Mouse (Mus musculus) R1 (cell line): Measurements from ENCODE around the gene Mrps9.
A peak's percentile ranks its signal among the peaks of the same experiment; 100 is the strongest.
"Not testable (repeated sequence)": the region's sequence is repeated elsewhere in the genome, so short reads cannot be mapped to it uniquely, and the experiment has no call there.

Experiments
- DNase-seq: peaks from one replicate; pipeline ENCODE4 v3.0.0-alpha.2; 2018; ENCODE audit warnings: low read depth, low spot score

The Mrps9 gene

DNA sequence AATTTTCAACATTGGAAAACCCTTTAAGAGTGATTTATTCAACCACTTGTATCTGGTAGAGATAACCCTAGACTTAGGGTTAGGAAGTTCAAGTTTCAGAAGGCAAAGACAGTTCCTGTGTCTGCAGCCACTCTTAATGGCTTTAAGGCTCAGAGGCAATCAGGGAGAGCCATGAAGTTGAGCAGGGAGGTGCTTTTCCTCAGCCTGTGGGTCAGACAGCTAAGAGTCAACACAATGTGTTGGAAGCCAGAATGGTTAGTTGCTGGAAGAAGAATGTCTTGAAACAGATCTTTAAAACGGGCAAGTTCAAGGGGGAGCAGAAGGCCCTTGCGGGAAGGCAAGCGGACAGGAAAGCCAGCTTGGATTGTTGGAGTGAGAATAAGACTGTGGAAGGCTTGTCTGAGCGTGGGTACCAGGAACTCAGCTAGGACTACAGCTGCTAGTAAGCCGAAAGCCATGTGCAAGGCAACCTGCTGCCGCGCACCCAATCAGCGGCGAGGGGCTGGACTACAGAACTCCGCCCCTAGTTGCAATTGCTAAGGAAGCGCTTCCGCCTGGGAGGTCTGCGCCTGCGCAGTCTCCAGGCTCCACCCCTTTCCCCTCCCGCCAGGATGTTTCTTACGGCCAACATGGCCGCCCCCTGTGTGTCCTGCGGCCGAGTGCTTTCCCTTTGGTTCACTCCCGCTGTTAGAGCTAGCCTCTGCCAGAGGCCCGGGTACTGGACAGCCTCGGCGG is at the start of gene Mrps9:
Mrps9 (plus strand) TSS at position 571 of the 735 bp plus-strand sequence.
- DNase-seq = peak; percentile 96

DNA sequence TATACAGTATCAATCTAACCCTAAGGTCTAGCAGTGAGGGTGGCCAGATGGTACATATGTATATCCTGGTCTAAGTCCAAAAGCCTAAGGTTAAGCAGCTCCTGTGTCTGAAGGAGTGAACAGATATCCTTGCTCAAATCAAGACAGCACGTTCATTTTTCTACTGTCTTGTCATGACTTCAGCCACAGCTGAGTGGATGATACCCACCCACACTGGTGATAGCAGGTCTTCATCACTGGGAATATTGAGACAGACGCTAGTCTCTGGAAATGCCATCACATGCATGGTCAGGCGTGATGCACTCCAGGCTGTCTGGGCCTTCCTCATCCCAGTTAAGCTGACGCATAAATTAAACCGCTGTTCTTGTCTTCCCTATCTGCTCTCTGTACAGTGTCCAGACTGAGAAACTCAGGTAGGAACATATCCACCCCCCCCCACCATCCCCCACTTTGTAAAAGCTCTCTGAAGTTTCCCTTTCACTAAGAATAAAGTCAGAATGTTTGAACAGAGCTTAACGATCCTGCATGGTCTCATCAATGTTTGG is 37.7 kb upstream of the Mrps9 start:
- no peak for DNase-seq

DNA sequence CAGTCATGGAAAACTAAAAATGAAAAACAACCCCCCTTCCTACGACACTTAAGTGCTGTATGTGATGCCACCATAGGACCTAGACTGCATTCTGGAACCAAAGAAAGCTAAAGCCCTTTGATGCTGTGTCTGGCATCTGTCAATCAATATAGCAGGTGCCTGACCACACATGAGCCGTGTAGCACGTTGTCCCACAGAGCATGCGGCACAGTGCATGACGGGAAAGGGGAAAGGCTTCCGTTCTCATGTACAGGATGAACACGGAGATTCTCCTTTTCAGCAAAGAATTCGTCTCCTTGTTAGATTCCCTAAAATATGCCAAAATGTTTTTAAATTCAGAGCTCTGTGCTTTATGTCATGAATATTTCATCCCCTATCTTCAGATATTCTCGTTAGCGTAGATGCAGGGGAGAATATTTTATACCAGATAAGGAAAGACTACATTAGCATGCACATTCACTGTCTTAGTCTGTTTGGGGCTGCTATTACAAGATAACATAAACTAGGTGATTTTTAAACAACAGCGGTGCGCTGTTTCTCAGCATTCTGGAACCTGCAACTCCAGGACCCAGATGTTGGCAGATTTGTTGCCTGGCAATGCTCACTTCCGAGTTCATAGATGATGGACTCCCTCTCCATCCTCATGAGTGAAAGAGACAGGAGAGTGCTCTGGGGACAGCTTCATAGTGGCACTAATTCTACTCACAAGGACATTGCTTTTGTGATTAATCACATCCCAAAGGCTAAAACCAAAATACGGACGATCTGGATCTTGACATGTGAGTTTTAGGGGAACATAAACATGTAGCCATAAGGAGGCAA is 36.0 kb upstream of the Mrps9 start:
- DNase-seq = no peak

DNA sequence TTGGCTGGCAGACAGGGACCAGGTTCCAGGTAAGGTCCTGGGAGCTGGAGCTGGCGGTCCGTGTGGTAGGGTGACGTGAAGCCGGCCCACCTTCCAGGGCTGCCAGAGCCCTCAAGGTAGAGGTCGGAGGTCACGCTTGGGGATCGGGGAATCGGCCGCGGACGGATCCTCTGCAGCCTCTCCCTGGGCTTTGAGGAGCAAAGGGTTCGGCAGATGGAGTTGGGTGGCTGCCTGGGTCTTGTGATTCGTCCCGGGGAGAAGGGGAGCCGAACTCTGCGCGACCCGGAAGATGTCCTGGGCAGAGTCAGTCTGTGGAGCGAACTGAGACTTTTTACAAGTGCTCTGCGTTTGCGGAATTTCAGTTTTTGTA is 350 bp downstream of the Mrps9 start:
- DNase-seq = no peak

DNA sequence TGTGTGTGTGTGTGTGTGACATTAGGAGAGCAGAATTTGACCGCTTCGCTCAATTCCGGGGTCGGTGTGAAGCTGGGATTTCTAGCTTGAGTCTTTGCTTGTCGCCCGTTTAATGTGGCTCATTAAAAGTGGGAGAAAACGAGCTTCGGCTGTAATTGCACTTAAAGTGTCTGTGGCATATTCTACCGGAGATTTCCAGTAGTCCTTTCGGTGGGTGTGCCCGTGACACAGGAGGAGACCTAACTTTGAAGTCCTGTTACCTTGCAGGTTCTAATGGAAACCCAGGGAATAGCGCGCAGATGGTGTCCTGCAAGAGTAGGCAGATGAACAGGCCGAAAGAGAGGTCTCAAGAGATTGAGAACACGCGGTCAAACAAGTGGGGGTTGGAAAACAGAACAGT is 777 bp downstream of the Mrps9 start:
- peak; percentile 19 for DNase-seq

DNA sequence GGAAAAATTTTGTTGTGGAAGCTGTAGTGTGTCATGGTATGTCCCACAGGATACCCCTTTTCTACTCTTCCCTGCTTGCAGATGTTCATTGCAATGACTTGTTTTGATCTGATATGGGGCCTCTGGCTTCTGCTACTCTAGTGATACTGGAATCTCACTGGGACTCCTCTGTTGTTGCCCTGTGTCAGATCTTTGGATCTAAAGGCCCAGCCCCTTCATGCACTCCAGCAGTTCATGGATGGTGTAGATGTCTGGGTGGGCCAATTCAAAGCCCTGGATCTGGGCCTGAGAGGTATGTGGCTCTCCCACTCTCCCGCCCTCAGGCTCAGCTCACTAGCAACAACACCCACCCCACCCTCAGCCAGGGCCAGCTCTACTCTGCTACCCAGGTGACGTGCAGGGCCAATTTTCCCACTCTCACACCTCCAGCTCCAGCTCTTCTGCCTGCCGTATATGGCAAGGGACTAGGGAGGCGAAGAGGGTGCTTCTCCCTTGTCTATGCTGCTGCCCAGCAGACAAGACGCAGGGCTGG is 13.8 kb downstream of the Mrps9 start:
- DNase-seq = no peak

DNA sequence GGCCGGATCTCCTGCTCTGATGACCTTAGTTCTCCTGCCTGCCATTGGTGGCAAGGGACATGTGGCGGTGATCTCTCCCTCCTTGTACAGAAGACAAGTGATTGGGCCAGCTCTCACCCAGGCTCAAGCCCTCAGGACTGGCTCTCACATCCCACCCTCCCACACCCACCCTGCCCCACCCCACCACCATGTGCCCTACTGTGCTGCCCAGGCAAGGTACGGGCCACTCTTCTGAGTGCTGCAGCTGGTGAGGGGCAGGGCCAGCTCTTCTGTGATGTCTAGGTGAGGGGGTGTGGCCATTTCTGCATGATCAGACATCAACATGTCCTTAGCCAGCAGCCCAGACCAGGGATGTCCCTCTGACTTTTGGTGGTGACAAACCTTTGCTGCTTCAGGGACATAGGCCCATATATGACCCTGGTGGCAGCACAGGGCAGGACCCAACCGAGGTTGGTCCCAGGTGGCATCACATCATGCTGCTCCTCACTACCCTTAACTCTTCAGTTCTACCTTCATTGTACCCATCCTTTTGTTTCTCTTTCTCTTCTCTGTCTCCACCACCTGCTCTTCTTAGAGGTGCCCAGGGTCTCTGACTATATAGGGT is 14.4 kb downstream of the Mrps9 start:
- no peak for DNase-seq

DNA sequence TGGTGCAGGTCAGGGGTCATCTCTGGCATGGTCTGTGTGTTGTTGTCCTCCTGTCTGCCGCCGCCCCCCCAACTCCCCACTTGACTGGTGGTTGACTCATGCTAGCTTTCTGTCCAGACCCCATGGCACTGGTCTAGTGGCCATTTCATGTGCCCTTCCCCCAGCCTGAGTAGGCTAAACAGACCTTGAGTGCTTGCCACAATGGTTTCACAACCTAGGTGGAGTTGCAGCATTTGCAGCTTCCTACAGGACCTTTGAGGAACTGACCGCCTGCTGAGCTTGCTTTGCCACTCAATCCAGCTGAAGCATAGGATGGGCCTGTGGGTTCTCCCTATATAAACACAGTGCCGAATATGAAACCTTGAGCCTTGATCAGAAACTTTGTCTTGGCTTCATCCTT is 15.0 kb downstream of the Mrps9 start:
- DNase-seq = no peak

DNA sequence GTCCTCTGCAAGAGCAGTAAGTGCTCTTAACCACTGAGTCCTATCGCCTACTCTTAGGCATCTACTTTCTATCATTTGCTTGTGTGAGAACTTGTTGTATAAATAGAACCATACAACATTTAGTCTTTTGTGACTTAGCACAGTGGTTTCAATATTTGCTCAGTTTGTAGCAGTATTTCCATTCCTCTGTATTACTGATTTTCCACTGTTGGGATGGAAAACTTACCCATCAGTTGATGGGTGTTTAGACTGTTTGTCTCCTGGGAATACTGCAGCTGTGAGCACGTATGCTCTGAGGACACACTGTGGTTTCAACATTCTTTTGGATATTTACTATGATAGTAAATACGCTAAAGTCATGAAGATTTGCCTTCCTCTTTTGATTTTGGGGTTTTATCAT is 16.2 kb downstream of the Mrps9 start:
- DNase-seq = no peak

DNA sequence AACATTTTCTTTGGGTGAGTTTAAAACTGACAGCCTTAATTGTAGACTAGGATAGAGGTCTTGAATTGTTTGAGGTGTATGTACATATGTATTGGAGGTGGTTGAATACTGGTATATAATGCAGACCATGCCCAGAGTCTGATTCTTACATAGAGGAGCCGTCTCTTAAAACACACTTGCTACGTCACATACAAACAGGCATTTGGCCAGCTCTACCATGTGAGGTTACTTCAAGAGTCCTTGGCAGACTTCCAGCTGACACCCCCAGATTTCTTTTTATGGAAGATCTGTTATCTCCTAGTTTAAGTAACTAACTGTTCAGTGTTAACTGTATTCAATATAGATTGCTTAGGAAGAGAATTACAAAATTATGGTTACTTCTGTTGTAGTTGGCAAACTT is 23.1 kb downstream of the Mrps9 start:
- DNase-seq = no peak

DNA sequence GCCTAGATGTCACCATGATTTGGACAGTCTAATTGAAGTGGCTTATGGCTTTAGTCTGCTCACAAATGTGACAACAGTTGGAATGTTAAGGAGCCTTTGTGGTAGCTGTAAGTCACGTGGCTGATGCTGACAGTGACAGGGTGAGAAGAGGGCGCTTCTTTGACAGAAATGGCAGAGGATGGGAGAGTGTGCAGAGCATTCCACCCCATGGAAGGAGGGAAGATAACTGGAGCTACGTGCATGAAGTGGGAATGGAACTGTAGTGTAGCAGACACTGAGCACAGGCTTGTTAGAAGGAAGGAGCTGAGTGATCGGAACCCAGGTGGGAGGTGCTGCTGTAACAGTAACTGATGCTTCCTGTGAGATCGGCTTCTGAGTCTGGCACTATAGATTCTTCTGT is 24.2 kb downstream of the Mrps9 start:
- DNase-seq = no peak

DNA sequence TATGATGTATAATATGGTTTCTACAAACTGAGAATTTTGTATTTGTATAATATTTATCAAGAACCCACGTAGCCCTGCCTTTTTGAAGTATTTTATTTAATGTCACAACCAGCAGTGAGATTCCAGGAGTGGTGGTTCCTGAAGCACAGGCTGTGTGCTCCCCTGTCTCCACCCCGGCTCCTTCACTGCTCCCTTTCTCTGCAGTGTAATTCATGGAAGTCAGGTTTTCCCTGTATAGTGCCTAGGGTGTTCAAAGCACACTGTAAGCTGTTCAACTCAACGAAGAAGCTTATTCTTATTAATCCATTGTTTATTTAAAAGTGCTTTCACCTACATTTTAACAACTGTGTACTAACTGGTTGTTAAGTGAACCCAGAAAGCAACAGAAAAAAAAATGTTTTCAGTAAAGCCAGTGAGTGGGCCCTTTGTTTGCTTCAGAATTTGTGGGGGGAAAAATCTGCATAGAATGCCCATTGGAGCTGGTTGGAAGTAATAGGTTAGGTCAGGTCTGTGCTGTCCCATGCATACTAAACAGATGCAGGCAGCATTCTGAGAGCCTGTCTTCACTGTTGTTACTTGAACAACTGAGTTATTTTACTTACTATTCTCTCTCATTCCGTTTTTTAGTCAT is 25.5 kb downstream of the Mrps9 start:
- DNase-seq = no peak

DNA sequence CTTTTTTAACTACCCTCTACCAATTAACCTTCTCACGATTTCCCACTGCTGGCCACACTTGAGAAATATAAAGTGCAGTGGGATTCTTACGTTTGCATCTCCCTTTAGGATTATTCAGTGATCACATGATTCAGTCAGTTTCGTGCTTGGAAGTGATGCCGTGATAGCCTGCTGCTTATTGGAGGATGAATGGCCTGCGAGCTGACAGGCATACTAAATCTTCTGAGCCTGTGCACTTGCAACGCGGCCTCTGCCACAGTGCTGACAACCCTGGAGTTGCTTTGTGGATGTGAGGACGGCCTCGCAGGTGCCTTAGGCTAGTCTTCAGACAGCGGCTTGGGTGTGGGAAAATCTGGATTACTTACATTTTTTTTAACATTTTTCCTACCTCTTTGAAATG is 26.2 kb downstream of the Mrps9 start:
- DNase-seq = no peak

DNA sequence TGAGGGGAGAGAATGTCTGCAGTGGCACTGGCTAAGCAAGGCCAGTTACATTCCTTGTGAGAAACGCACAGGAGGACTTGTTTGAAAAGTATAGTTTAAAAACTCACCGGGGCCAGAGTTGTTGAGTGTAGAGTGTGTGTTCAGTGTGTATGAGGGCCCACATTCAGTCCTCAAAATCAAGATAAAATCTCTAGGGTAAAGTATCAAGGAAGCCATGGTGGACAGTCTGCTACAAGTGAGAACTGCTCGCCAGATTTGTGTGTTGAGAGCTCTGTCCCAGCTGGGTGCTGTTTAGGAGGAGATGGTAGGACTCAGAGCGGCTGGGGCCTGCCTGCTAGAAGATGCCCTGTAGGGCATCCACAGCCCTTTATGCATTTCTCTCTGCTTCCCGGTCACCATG is 27.8 kb downstream of the Mrps9 start:
- no peak for DNase-seq

DNA sequence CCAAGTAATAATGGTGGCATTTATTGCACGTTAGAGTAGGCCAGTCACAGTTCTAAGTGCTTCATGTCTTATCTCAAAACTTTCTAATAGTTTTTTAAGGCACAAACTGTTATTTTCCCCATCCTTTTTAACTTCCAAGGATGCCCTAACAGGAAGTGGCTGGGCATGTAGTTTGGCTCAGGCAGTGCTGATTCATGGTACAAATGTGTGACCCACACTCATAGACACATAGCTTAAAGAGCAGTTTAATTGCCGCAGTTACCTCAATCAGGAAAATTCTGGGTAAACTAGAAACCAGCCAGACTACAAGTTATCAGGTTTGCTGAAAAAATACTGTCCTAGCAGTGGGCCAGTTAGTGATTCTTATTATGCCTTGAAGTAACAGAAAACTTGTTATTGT is 31.2 kb downstream of the Mrps9 start:
- DNase-seq = no peak

DNA sequence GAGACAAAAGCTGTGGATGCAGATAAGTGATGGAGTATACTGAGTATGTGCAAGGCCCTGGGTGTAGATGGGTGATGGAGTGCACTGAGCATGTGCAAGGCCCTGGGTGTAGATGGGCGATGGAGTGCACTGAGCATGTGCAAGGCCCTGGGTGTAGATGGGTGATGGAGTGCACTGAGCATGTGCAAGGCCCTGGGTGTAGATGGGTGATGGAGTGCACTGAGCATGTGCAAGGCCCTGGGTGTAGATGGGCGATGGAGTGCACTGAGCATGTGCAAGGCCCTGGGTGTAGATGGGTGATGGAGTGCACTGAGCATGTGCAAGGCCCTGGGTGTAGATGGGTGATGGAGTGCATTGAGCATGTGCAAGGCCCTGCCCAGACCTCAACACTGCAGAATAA is 32.4 kb downstream of the Mrps9 start:
- not testable (repeated sequence) for DNase-seq

DNA sequence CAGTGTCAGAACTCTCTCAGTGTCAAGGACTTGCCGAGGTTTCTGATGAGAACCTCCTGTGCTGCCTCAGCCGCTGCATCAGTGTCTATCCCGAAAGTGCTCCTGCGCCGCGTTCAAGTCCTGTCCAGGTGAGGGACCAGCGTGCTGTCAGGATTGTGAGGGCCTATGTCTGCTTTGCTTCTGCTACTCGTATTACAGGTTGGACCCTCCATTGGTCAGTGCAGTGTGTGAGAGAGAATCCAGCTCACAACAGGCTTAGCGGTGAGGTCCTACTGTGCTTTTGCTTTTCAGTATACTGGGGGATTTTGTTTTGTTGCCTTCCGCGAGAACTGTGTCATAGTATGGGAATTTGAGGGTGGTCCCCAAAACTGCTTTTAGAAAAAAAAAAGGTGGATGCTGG is 36.8 kb downstream of the Mrps9 start:
- DNase-seq = no peak

DNA sequence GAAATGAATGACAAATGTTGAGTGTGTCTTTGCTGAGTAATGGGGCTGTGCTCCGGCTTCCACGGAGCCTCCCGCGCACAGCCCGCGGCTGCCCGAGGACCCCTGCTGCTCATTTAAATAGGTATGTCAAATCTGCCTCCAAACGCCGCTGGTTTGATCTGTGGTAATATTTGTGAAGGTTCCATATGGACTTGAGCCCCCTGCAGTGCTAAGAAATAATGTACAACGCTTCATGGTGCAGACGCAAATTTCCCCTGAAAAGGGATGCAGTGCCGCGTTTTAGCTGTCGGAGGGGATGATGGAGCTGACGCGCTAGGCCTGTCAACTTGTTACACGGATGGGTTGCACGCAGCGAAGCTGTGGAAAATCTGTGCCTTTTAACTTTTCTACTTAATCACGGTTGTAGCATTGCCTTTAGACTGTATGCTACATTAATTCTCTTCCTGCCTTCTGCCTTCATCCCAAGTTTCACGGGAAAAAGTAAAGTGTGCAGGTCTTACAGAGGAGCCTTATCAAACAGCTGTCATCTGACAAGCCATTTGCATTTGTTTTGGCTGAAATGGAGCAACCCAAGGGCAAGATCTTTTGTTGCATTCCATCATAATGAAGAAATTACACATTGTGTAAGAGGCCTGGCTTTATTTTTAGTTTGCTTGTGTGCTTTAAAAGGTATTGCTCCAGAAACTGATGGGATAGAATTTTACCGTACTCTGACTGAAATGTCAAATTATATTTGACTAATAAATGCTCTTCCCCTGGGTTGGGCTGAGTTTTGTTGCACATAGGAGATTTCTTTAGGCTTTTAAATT is 37.7 kb downstream of the Mrps9 start:
- DNase-seq = peak; percentile 47

DNA sequence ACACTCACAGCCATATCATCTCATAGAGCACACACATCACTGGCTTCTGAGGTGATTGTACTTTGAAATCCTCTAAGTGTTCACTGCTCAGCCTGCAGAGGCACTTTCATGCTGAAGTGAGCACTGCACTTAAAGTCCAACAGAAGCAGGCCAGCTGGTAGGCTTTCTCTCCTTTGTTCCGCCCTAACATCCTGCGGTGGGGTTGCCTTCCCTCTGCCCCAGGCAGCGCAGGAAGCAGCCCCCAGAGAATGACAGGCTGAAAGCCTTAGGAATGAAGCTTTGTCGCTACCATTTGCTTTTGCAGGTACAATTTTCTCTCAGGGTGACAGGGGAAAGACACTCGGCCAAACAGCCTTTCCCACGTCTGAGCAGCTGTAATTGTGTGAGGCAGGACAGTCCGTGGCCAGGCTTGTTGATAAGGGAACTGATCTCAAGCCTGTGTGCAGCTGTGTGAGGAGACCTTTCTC is 38.4 kb downstream of the Mrps9 start:
- DNase-seq = no peak

DNA sequence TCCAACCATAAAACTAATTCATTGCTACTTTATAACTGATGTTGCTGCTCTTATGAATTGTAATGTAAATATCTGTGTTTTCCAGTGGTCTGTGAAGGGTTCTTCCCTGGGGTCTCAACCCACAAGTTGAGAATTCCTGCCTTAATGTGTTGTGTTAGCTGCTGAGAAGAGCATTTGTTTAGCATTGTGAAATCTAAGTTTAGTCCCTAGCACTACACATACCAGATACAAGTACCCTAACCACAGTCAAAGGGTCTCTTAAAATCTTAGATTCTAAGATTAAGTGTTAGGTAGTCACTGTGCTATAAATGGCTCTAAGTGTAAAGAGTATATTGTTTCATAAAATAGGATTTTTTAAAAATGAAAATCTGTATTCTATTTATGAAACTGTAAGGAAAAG is 43.7 kb downstream of the Mrps9 start:
- DNase-seq = no peak

DNA sequence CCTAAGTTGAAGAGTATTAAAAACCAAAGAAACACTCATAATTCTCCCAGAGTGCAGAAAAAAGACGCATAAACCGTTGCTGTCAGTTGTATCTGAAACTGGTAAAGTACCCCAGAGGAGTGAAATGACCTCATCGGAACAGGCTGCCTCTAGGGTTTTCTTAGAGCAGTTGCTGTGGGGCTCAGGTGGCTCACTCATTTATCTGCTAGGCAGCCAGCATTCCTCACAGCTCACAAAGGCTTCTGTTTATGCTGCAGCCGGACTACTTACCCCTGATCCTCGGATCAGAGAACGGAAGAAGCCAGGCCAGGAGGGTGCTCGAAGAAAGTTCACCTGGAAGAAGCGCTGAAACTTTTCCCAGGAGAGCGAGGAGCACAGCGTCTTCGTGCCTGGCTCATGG is 54.1 kb downstream of the Mrps9 start:
- no peak for DNase-seq
